Mouse (Mus musculus): ENCODE results near the gene Depdc1b. TPM values are rescaled to one million over a fixed set of nuclear protein-coding genes. Genes with fewer than 3 reads are reported as not detected.
A peak's percentile ranks its signal among the peaks of the same experiment; 100 is the strongest.

The Depdc1b gene
- 4.7 TPM in 1 of 2 replicates, not detected in the other for total RNA-seq (2014; rRNA removed; ENCODE audit: low replicate concordance)
- polyA plus RNA-seq (2015; fragmentation: Nextera tagmentation; extraction: Ambion mirVana) = 1.1 and 1.5 TPM in 2 replicates

GRCm38 (mm10) chr13:108315702-108316486, at the start of gene Depdc1b:
Gene Depdc1b, plus strand, starts transcription at chr13:108316332.
- Histone ChIP-seq H3K27me3 (ENCODE audit: control insufficient read depth, insufficient read depth, low read length) (peaks cover 50% of the 10 kb centered on the region), H3K4me2 (ENCODE audit: low read depth, low read length) (peak within 1 kb of the TSS; percentile 99), H3K9me3 (replicated peaks; ENCODE audit: control insufficient read depth, low read length) (0 out of 2 replicates have a peak, but pooled peaks cover 7% of the 10 kb centered on the region), H3K4me3 (ENCODE audit: low read depth, low read length) (peak within 1 kb of the TSS; percentile 70), H3K4me1 (ENCODE audit: control insufficient read depth, insufficient read depth) (peaks cover 12% of the 10 kb centered on the region), H3K27ac (ENCODE audit: low read depth) (peak within 1 kb of the TSS; percentile 67), H3K9ac (replicated peaks; ENCODE audit: low read depth, low read length) (peak within 1 kb of the TSS; percentile 52), H3K36me3 (replicated peaks; ENCODE audit: control insufficient read depth, insufficient read depth, low read length) (no peaks in the 10 kb centered on the region)
- peak; percentile 93 for DNase-seq (ENCODE audit: low spot score)
- TF ChIP-seq EP300 (IDR thresholded peaks at IDR 0.05; ENCODE audit: low read depth) (0 out of 2 replicates have a peak, but pooled peaks have one; percentile 57), CTCF (IDR thresholded peaks at IDR 0.05; ENCODE audit: low read depth) (no peak; the same call in 1 of the 2 replicates)
- ATAC-seq (ENCODE audit: insufficient read depth, low read depth) = peak; percentile 98
- under 1% methylated on average over 48 of the region's 48 CpGs for WGBS

DNA sequence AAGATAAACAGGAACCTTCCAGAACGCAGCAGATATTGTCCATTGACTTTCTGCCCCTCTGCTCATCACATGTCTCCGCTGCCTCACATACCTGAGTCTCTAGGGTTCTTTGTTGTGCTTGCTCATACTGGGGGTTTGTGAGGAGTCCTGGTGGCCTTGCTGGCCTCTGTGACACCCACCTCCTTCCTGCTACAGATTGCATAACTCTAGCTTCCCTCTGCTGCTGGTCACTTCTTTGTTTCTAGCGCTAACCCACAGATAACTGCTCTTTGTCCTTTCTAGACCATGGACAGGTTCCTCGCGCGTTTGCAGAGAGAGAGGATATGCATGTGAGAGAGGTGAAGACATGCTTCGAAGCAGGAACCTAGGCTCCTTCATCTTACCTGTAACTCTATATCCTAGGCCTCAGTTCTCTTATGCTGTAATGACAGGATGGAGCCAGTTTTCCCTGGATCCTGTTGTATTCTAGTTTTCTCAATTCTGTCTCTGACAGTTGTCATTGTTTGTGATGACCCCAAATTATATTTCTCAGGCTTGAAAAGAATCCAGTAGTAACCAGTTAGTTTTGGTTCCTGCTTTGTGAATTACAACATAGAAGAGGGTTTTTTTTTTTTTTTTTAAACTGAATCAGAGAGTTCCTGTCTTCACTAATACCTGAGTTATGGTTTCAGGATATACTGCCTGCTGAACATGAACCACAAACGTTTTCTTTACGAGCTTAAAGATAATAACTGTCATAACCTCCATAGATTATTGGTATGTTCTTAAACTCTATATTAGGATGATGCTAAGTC, 48.1 kb upstream of the Depdc1b start:
- no peaks in the 10 kb centered on the region for H3K36me3 ChIP-seq (replicated peaks; ENCODE audit: control insufficient read depth, insufficient read depth, low read length)
- ATAC-seq (ENCODE audit: insufficient read depth, low read depth) (no peak), DNase-seq (ENCODE audit: low spot score) (no peak)
- no peaks in the 10 kb centered on the region for H3K9me3 ChIP-seq (replicated peaks; ENCODE audit: control insufficient read depth, low read length)
- no peaks in the 10 kb centered on the region for H3K4me1 ChIP-seq (ENCODE audit: control insufficient read depth, insufficient read depth)
- 64% methylated on average over 9 of the region's 9 CpGs for WGBS
- H3K4me3 ChIP-seq (ENCODE audit: low read depth, low read length) = no peak overlapping the region
- no peak overlapping the region for H3K9ac ChIP-seq (replicated peaks; ENCODE audit: low read depth, low read length)
- no peak overlapping the region for H3K27ac ChIP-seq (ENCODE audit: low read depth)
- no peak overlapping the region for H3K4me2 ChIP-seq (ENCODE audit: low read depth, low read length)
- TF ChIP-seq CTCF (IDR thresholded peaks at IDR 0.05; ENCODE audit: low read depth) (no peak), EP300 (IDR thresholded peaks at IDR 0.05; ENCODE audit: low read depth) (no peak)
- H3K27me3 ChIP-seq (ENCODE audit: control insufficient read depth, insufficient read depth, low read length) = no peaks in the 10 kb centered on the region

- no peaks in the 10 kb centered on the region for H3K4me1 ChIP-seq (ENCODE audit: control insufficient read depth, insufficient read depth)
- no peak overlapping the region for H3K4me3 ChIP-seq (ENCODE audit: low read depth, low read length)
- H3K36me3 ChIP-seq (replicated peaks; ENCODE audit: control insufficient read depth, insufficient read depth, low read length) = no peaks in the 10 kb centered on the region
- 0 out of 2 replicates have a peak, but pooled peaks cover 3% of the 10 kb centered on the region for H3K27me3 ChIP-seq (ENCODE audit: control insufficient read depth, insufficient read depth, low read length)
- H3K4me2 ChIP-seq (ENCODE audit: low read depth, low read length) = no peak overlapping the region
- no peak for DNase-seq (ENCODE audit: low spot score)
- H3K9me3 ChIP-seq (replicated peaks; ENCODE audit: control insufficient read depth, low read length) = no peaks in the 10 kb centered on the region
- no peak overlapping the region for H3K27ac ChIP-seq (ENCODE audit: low read depth)
- H3K9ac ChIP-seq (replicated peaks; ENCODE audit: low read depth, low read length) = no peak overlapping the region
- TF ChIP-seq CTCF (IDR thresholded peaks at IDR 0.05; ENCODE audit: low read depth) (no peak), EP300 (IDR thresholded peaks at IDR 0.05; ENCODE audit: low read depth) (no peak)
- no peak for ATAC-seq (ENCODE audit: insufficient read depth, low read depth)
- 49% methylated on average over 7 of the region's 7 CpGs for WGBS
Measured at GRCm38 (mm10) chr13:108271458-108272148, 44.5 kb upstream of the Depdc1b start.

DNA sequence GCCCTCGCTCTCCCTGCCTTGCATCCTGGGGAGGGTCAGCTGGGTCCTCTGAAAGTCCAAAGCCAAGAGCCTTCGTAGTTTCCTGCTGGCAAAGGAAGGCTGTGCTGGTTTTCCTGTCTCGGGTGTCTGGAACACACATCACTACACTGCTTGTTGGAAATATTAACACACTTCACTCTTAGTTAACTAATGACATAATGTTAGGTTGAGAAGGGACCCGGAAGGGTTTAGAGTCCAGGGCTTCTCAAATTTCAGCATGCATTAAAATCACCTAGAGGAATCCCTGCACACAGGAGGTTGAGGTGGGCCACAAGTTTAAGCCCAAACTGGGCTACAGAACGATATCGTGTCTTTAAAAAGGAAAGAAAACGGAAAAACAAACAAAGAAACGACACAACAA, 43.8 kb upstream of the Depdc1b start:
- no peak for ATAC-seq (ENCODE audit: insufficient read depth, low read depth)
- Histone ChIP-seq H3K4me3 (ENCODE audit: low read depth, low read length) (no peak overlapping the region), H3K4me2 (ENCODE audit: low read depth, low read length) (no peak overlapping the region), H3K9me3 (replicated peaks; ENCODE audit: control insufficient read depth, low read length) (no peaks in the 10 kb centered on the region), H3K4me1 (ENCODE audit: control insufficient read depth, insufficient read depth) (no peaks in the 10 kb centered on the region), H3K9ac (replicated peaks; ENCODE audit: low read depth, low read length) (no peak overlapping the region), H3K36me3 (replicated peaks; ENCODE audit: control insufficient read depth, insufficient read depth, low read length) (no peaks in the 10 kb centered on the region), H3K27me3 (ENCODE audit: control insufficient read depth, insufficient read depth, low read length) (0 out of 2 replicates have a peak, but pooled peaks cover 3% of the 10 kb centered on the region), H3K27ac (ENCODE audit: low read depth) (no peak overlapping the region)
- TF ChIP-seq EP300 (IDR thresholded peaks at IDR 0.05; ENCODE audit: low read depth) = no peak
- no peak for TF ChIP-seq CTCF (IDR thresholded peaks at IDR 0.05; ENCODE audit: low read depth)
- DNase-seq (ENCODE audit: low spot score) = no peak
- WGBS = 67% methylated on average over 8 of the region's 8 CpGs

GRCm38 (mm10) chr13:108273034-108273433, 43.1 kb upstream of the Depdc1b start:
- Histone ChIP-seq H3K4me2 (ENCODE audit: low read depth, low read length) (no peak overlapping the region), H3K4me3 (ENCODE audit: low read depth, low read length) (no peak overlapping the region), H3K9ac (replicated peaks; ENCODE audit: low read depth, low read length) (no peak overlapping the region), H3K27ac (ENCODE audit: low read depth) (no peak overlapping the region), H3K36me3 (replicated peaks; ENCODE audit: control insufficient read depth, insufficient read depth, low read length) (no peaks in the 10 kb centered on the region), H3K9me3 (replicated peaks; ENCODE audit: control insufficient read depth, low read length) (no peaks in the 10 kb centered on the region), H3K27me3 (ENCODE audit: control insufficient read depth, insufficient read depth, low read length) (0 out of 2 replicates have a peak, but pooled peaks cover 3% of the 10 kb centered on the region), H3K4me1 (ENCODE audit: control insufficient read depth, insufficient read depth) (no peaks in the 10 kb centered on the region)
- ATAC-seq (ENCODE audit: insufficient read depth, low read depth) (no peak), DNase-seq (ENCODE audit: low spot score) (no peak)
- TF ChIP-seq CTCF (IDR thresholded peaks at IDR 0.05; ENCODE audit: low read depth) = no peak
- TF ChIP-seq EP300 (IDR thresholded peaks at IDR 0.05; ENCODE audit: low read depth) = no peak
- 51% methylated on average over 15 of the region's 15 CpGs for WGBS

Measured in heart, postnatal 0 days (tissue).